Mouse (Mus musculus) myocyte (in vitro differentiated cells): ENCODE data around the gene Pcx. TPM values are rescaled to one million over a fixed set of nuclear protein-coding genes. Genes with fewer than 3 reads are reported as not detected.

Source experiments
- H3K27me3 ChIP-seq: one replicate; pipeline ENCODE4 v1.6.1; 2011; ENCODE audit not compliant: control insufficient read depth, insufficient read depth, insufficient read length
- H3K36me3 ChIP-seq: one replicate; pipeline ENCODE4 v1.6.1; 2011; ENCODE audit not compliant: control insufficient read depth, insufficient read depth
- H3K4me2 ChIP-seq: one replicate; pipeline ENCODE4 v1.6.1; 2011; ENCODE audit warnings: low read depth, control low read depth
- H3K4me3 ChIP-seq: one replicate; pipeline ENCODE4 v1.5.1; 2011; ENCODE audit warnings: mild to moderate bottlenecking, control low read depth, moderate library complexity
- H3K79me2 ChIP-seq: one replicate; pipeline ENCODE4 v1.6.1; 2011; ENCODE audit not compliant: control insufficient read depth, insufficient read depth
- H3ac ChIP-seq: one replicate; pipeline ENCODE4 v1.6.1; 2011; ENCODE audit not compliant: control insufficient read depth, insufficient read length
- CEBPB ChIP-seq: IDR thresholded peaks from 2 replicates; pipeline ENCODE4 v1.6.1; 2011; ENCODE audit warnings: mild to moderate bottlenecking, moderate library complexity; ENCODE audit not compliant: poor library complexity, insufficient read depth, severe bottlenecking
- E2F4 ChIP-seq: IDR thresholded peaks from one replicate; pipeline ENCODE4 v1.6.1; 2011; ENCODE audit warnings: mild to moderate bottlenecking, control low read depth, moderate library complexity; ENCODE audit not compliant: insufficient read depth
- MAX ChIP-seq: IDR thresholded peaks from one replicate; pipeline ENCODE4 v1.6.1; 2011; ENCODE audit warnings: low read depth, mild to moderate bottlenecking, control low read depth
- MYOD1 ChIP-seq, 3 experiments: IDR thresholded peaks; one replicate each; pipeline ENCODE4 v1.6.1; 2011; ENCODE audit warnings: control low read depth in 2 of 3, low read depth in 2 of 3, mild to moderate bottlenecking in 2 of 3, moderate library complexity in 1 of 3; ENCODE audit not compliant: insufficient read length in 2 of 3, control insufficient read depth in 1 of 3
- MYOG ChIP-seq, 3 experiments: IDR thresholded peaks; one replicate each; pipeline ENCODE4 v1.6.1; 2011; ENCODE audit warnings: control low read depth in 2 of 3, low read depth in 2 of 3, mild to moderate bottlenecking in 2 of 3; ENCODE audit not compliant: insufficient read length in 2 of 3, control insufficient read depth in 1 of 3, insufficient read depth in 1 of 3
- POLR2A ChIP-seq: IDR thresholded peaks from one replicate; pipeline ENCODE4 v1.6.1; 2011; ENCODE audit warnings: low read depth, mild to moderate bottlenecking, control low read depth, moderate library complexity; ENCODE audit not compliant: insufficient read length
- POLR2AphosphoS2 ChIP-seq: IDR thresholded peaks from one replicate; pipeline ENCODE4 v1.6.1; 2011; ENCODE audit warnings: low read depth, control low read depth; ENCODE audit not compliant: insufficient read length
- REST ChIP-seq: IDR thresholded peaks from one replicate; pipeline ENCODE4 v1.6.1; 2011; ENCODE audit warnings: mild to moderate bottlenecking, control low read depth, moderate library complexity; ENCODE audit not compliant: insufficient read depth, insufficient read length
- SRF ChIP-seq: IDR thresholded peaks from one replicate; pipeline ENCODE4 v1.6.1; 2011; ENCODE audit warnings: low read depth; ENCODE audit not compliant: control insufficient read depth, insufficient read length
- TCF12 ChIP-seq: IDR thresholded peaks from one replicate; pipeline ENCODE4 v1.6.1; 2011; ENCODE audit warnings: mild to moderate bottlenecking, control low read depth; ENCODE audit not compliant: poor library complexity, insufficient read depth, severe bottlenecking
- TCF3 ChIP-seq: IDR thresholded peaks from one replicate; pipeline ENCODE4 v1.6.1; 2011; ENCODE audit warnings: low read depth, control low read depth; ENCODE audit not compliant: insufficient read length
- USF1 ChIP-seq: IDR thresholded peaks from one replicate; pipeline ENCODE4 v1.6.1; 2011; ENCODE audit warnings: low read depth, mild to moderate bottlenecking, control low read depth, moderate library complexity
- polyA plus RNA-seq: library from polyadenylated mRNA; unstranded; fragments of >200 nt; fragmentation: generic; extraction: Trizol; gene quantifications from one replicate; pipeline ENCODE4 v1.2.1, GENCODE M21; 2012; ENCODE audit warnings: missing spikeins

Gene Pcx
- polyA plus RNA-seq, 1 experiment: 16.3 TPM

- no peak overlapping the region for H3K4me3 ChIP-seq
- no peak overlapping the region for H3ac ChIP-seq
- H3K4me2 ChIP-seq: no peak overlapping the region
- TF ChIP-seq POLR2A (no peak), USF1 (no peak), TCF3 (no peak), MYOG (IDR thresholded peaks at IDR 0.05; ENCODE audit: control insufficient read depth in 1 of 3, insufficient read depth in 1 of 3, insufficient read length in 2 of 3, low read depth in 2 of 3) (no peak), CEBPB (no peak)
- H3K79me2 ChIP-seq: no peaks in the 10 kb centered on the region
- no peaks in the 10 kb centered on the region for H3K36me3 ChIP-seq
- H3K27me3 ChIP-seq: peaks cover 9% of the 10 kb centered on the region
Observed at GRCm38 (mm10) chr19:4572467-4572866, 62.2 kb downstream of the Pcx start.

- H3K27me3 ChIP-seq: peaks cover 9% of the 10 kb centered on the region
- no peak overlapping the region for H3K4me2 ChIP-seq
- no peaks in the 10 kb centered on the region for H3K36me3 ChIP-seq
- no peaks in the 10 kb centered on the region for H3K79me2 ChIP-seq
- no peak for TF ChIP-seq TCF12
- TF ChIP-seq SRF: no peak
- TF ChIP-seq USF1: no peak
- TF ChIP-seq MAX: no peak
- TF ChIP-seq E2F4: no peak
- TF ChIP-seq MYOD1 (IDR thresholded peaks at IDR 0.05; ENCODE audit: control insufficient read depth in 1 of 3, insufficient read length in 2 of 3, low read depth in 2 of 3): no peak
- TF ChIP-seq REST: no peak
- no peak for TF ChIP-seq MYOG (IDR thresholded peaks at IDR 0.05; ENCODE audit: control insufficient read depth in 1 of 3, insufficient read depth in 1 of 3, insufficient read length in 2 of 3, low read depth in 2 of 3)
- no peak for TF ChIP-seq POLR2AphosphoS2
- TF ChIP-seq TCF3: no peak
- no peak for TF ChIP-seq CEBPB
- no peak for TF ChIP-seq POLR2A
- no peak overlapping the region for H3ac ChIP-seq
- no peak overlapping the region for H3K4me3 ChIP-seq
Observed at GRCm38 (mm10) chr19:4573241-4573640, 63.0 kb downstream of the Pcx start.

DNA sequence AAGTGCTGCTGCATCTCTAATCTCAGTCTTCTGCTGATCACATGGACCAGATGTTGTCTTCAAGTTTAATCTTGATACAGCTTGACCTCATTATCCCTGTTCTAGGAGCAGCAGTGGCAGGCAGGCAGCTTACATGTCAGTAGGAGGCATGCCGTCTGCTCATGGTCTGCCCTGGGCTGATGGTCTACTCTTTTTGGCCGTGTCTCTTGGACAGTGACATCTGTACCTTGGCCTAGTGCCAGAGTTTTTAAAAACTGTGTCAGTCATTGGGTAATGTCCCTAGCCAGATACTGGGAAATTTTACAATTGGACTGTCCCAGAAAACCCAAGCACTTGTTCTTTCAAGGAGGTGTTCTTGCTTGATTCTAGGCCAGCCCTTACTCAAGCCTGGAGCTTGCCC lies 68.5 kb downstream of the Pcx start:
- no peak for TF ChIP-seq E2F4
- H3K79me2 ChIP-seq: no peaks in the 10 kb centered on the region

DNA sequence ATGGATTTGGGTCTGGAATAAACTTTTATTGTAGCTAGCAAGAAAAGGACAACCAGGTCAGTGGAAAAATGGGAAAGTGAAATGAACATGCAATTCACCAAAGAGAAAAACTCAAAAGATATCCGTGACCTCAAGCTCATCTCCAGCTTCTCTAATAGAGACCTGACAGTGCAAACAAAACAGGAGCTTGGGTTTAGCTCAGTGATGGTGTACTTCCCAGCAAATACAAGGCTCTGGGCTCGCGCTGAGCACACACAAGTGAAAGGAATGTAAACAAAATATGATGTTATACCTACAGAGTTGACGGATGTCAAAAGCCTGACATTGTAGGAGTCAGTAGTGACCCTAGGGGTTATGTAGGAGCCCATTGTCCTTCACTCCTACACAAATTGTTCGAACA lies 69.0 kb downstream of the Pcx start:
- no peak for TF ChIP-seq USF1
- TF ChIP-seq TCF3: no peak
- no peak for TF ChIP-seq MYOG (IDR thresholded peaks at IDR 0.05; ENCODE audit: control insufficient read depth in 1 of 3, insufficient read depth in 1 of 3, insufficient read length in 2 of 3, low read depth in 2 of 3)
- TF ChIP-seq SRF: no peak
- no peak for TF ChIP-seq REST
- TF ChIP-seq TCF12: no peak
- no peak for TF ChIP-seq E2F4
- no peak for TF ChIP-seq MAX
- no peak for TF ChIP-seq CEBPB
- Histone ChIP-seq H3K79me2 (no peaks in the 10 kb centered on the region), H3K4me2 (no peak overlapping the region)

More for the DNA sequence above, 68.5 kb downstream of the Pcx start:
- Histone ChIP-seq H3K4me3 (no peak overlapping the region), H3K36me3 (no peaks in the 10 kb centered on the region), H3K27me3 (peaks cover 9% of the 10 kb centered on the region), H3K4me2 (no peak overlapping the region), H3ac (no peak overlapping the region)

DNA sequence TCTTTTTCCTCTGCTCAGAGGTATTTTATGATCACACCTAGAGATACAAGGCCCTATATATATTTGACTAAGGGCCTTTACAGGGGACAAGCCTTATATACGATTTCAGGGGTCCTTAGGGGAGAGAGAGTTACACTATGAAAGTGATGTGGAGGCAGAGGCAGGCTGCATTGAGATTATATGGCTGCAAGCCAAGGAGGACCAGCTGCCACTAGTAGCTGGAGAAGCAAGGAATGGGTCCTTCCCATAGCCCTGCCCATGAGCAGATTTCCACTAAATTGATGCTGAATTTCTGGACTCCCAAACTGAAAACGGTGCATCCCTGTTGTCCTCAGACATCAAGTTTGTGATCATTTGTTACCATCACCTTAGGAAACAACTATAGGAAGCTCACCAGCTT lies 73.6 kb downstream of the Pcx start:
- H3K27me3 ChIP-seq: no peaks in the 10 kb centered on the region
- no peaks in the 10 kb centered on the region for H3K79me2 ChIP-seq
- H3K36me3 ChIP-seq: no peaks in the 10 kb centered on the region
- TF ChIP-seq TCF3 (no peak), POLR2AphosphoS2 (no peak), POLR2A (no peak), MYOD1 (IDR thresholded peaks at IDR 0.05; ENCODE audit: control insufficient read depth in 1 of 3, insufficient read length in 2 of 3, low read depth in 2 of 3) (no peak), CEBPB (no peak), MAX (no peak), TCF12 (no peak), USF1 (no peak), MYOG (IDR thresholded peaks at IDR 0.05; ENCODE audit: control insufficient read depth in 1 of 3, insufficient read depth in 1 of 3, insufficient read length in 2 of 3, low read depth in 2 of 3) (no peak)
- H3ac ChIP-seq: no peak overlapping the region
- no peak overlapping the region for H3K4me3 ChIP-seq
- H3K4me2 ChIP-seq: no peak overlapping the region

More for the DNA sequence above, 69.0 kb downstream of the Pcx start:
- Histone ChIP-seq H3K27me3 (peaks cover 9% of the 10 kb centered on the region), H3ac (no peak overlapping the region), H3K4me3 (no peak overlapping the region), H3K36me3 (no peaks in the 10 kb centered on the region)
